Mouse (Mus musculus): ENCODE results near the gene Wnk4.

Wnk4 gene

DNA sequence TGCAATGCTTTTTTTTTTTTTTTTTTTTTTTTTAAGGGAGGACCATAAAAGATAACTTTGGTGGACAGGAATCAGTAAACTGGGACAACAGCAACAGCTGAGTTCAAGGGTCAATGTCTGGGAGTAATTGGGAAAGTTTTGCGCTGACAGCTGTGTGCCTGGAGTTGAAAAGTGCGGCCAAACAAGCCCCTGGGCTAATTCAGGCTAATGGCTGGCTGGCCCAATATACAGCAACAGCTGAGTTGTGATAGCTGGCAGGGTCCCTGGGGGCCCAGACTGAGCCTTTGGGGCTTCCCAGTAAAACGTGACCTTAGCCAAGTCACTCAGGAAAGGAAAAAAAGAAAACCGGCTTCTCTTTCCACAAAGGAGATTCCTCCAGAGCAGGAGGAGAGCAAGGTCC, 15.3 kb upstream of the Wnk4 start:
- DNase-seq (ENCODE audit: low spot score in 2 of 2) = no peak

DNA sequence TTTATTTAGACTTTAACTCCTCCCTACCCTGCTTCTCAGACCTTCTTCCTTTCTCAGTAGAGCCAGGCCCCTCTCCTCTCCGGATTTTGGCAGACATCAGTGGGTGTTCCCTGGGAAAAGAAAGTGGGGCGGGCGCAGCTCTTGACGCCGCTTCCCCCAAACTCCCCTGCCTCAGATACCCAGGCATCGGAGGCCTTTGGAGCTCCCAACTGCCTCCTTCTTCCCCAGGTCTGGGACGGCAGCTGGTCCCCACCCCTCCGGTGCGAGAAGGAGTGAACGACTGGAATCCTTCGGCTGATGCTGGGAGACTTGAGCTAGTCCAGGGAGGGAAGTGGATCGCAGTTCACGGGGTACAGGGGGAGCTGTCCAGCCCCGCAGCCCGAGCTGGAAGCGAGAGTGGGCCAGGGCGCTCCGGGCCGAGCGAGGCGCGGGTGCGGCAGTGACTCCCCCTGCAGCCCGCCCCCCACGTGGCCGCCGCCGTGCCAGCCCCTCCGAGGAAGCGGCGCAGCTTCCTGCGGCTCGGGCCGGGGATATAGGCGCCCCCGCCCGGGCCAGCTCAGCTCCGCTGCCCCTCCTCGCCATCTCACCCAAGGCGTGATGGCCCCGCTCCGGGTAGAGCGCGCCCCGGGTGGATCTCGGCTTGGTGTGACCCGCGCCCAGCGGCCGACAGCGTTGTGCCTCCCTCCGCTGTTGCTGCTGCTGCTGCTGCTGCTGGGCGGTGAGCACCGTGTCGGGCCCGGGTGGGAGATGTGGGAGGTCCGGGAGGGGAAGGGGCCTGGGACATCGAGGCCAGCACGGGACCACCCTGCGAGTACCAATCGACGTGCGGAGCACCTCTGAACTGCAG, 14.3 kb upstream of the Wnk4 start, which contains the start of gene Ramp2:
TSS of gene Ramp2 (plus strand) at position 174 of the 847 bp plus-strand sequence.
- no peak for DNase-seq (ENCODE audit: low spot score in 2 of 2)

- no peak for DNase-seq (ENCODE audit: low spot score in 2 of 2)
These were observed 13.7 kb upstream of the Wnk4 start for GRCm38 (mm10) chr11:101246702-101247012.

GRCm38 (mm10) chr11:101247521-101248030, 12.8 kb upstream of the Wnk4 start:
- no peak for DNase-seq (ENCODE audit: low spot score in 2 of 2)

GRCm38 (mm10) chr11:101248258-101248994, 11.9 kb upstream of the Wnk4 start:
- no peak for DNase-seq (ENCODE audit: low spot score in 2 of 2)

DNA sequence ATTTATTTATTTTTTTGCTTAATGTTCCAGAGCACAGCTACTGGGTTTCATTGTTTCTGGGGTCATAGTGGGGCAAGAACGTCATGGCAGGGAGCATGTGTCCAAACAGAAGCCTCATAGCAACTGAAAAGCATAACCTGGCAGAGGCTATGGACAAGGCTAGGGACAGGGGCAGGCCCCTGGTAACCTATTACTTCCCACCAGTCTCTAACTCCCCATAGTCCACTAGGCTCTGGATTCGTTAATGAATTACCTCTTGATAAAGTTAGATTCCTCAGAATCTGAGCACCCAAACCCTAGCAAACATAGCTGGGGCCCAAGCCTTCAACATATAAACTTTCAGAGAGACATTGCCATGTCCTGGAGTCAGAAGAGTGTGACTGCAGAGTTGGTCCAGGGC, 9.3 kb upstream of the Wnk4 start:
- DNase-seq (ENCODE audit: low spot score in 2 of 2) = no peak

DNA sequence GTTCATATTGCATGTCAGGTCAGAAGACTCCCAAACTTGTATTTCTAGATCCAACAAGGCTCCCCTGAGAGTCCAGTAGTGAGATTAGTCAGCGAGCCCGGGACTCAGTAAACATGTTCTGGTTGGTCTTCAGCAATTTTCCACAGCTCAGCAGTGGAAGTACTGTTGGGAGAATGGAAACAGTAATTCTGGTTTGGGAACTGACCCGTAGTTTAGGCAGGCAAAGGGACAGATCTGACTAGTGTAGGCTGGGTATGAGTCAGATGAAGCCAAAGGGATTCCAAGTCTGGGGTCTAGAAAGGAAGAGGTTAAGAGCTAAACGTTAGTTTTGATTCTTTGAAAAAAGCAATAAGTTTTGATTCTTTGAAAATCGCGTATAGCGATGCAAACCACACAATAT, 7.4 kb upstream of the Wnk4 start:
- no peak for DNase-seq (ENCODE audit: low spot score in 2 of 2)

DNA sequence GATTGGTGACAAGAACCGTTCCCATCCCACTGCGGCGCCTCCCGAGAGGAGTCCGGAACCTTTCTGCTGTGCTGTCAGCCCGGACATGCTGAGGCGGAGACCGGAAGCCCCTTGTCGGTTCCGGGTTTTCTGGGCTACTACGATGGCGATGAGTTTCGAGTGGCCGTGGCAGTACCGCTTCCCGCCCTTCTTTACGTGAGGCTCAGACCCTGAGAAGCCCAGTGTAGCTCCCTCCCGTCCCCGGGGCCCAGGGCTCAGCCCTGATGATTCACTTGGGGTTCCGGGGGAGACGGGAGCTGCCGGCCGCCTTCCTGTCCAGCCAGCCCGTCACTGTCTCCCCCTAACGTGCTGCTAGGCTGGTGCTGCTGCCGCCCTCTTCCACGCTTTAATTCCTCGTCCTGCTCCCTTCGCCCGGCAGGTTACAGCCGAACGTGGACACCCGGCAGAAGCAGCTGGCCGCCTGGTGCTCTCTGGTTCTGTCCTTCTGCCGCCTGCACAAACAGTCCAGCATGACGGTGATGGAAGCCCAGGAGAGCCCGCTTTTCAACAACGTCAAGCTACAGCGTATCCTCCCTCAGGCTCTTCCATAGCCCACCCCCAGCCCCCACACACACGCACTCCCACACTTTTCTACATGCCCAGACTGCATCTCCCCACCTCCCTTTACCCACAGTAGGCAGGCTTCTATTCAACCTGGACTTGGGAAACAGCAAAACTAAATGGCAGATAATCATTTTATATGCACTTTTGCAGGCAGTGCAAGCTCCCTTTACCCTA, 6.6 kb upstream of the Wnk4 start, which contains the start of gene Vps25:
TSS of gene Vps25 (plus strand) at position 95 of the 777 bp plus-strand sequence.
- DNase-seq (ENCODE audit: low spot score in 2 of 2) = peak; percentile 80 to 90

DNA sequence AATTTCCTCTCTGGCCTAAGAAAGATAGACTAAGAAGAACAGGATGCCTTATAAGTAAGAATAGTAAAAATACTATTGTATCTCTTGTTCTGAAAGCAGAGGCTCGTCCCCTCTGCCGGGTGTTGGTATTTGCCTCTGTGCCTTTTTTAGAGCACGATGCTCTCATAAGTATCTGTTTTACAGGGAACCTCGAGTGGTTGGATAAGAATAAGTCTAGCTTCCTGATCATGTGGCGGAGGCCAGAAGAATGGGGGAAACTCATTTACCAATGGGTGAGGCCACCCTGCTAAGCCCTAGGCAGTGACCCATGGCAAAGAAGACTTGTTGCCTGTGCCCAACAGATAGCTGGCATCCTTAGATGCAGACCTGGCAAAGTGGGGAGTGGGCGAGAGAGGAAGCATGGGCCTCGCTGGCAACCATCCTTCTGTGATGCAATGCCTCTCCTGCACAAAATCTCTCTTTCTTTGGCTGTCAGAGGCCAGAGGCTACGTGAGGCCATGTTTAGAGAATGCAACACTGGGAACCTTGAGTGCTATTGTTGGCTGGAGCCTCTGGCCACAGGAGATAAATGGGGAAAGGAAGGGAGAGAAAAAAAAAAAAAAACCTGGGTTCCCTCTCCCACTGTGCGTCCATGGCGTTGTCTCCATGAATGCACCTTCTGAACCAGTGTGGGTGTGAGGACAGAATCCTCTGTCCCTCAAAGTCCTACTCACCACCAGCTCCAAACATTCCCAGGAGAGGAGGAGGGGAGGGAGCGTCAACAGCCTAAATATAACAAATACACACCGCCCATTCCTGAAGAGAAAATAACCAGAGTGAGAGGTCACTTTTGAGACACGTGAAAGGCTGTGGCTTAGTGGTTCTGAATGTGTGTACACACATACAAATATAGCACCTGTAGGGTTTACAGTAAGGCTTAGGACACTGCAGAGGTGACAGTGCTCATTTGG, 4.3 kb upstream of the Wnk4 start:
- DNase-seq (ENCODE audit: low spot score in 2 of 2) = no peak

DNA sequence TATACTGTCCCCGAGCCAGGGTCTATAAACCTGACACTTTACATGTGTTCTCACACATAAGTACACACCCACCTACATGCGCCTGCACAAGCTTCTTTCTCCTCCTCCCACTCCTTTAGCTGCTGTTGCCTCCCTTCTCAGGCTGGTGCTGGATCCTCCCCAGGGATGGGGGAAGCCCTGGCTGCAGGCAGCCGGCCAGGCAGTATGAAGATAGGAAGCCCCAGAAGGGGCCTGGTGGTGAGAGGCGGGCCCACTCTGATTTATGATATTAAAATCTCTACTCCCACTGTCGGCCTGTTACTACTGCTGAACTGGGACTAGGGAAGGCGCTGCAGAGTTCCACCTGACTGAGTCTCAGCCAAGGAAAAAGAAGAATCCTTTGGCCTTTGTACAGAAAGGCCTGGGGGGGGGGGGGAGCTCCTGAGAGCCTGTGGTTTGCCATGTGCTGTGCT, 1.1 kb upstream of the Wnk4 start:
- no peak for DNase-seq (ENCODE audit: low spot score in 2 of 2)

DNA sequence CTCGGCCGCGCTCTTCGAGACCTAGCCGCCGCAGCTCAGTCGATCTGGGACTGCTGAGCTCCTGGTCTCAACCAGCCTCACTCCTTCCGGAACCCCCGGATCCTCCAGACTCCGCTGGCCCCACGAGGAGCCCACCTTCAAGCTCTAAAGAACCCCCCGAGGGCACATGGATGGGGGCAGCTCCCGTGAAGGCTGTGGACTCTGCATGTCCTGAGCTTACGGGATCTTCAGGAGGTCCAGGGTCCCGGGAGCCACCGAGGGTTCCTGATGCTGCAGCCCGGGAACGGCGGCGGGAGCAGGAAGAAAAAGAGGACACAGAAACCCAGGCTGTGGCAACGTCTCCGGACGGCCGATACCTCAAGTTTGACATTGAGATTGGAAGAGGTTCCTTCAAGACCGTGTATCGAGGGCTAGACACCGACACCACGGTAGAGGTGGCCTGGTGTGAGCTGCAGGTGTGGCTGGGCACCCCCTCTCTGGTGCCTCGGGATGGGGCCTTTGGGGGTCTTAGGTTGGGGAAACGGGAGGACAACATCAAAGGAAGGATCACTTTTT, 536 bp downstream of the Wnk4 start:
- no peak for DNase-seq (ENCODE audit: low spot score in 2 of 2)

DNA sequence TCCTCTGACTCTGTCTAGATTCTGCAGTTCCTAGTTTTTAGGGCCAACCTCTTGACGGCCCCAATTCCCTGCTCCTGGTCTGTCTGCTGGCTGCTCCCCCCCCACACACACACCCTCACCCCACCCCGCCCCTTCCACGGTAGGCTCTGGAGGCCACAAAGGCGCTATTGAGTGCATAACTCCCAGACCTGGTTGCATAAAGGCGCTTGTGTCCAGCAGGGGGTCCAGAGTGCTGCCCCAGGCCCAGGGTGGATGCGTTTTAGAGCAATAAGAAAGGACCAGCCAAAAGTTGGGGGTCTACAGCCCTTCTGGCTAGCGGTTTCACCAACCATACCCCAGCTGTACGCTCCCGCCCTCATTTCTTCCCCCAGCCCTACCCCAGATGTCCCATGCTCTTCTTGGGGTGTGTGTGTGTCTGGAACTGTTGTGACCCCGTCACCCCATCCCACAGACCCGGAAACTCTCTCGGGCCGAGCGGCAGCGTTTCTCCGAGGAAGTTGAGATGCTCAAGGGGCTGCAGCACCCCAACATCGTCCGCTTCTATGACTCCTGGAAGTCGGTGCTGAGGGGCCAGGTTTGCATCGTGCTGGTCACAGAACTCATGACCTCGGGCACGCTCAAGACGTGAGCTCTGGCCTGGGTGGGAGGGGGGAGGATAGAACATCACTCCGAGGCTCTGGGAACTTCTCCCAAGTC, 2.1 kb downstream of the Wnk4 start:
- DNase-seq (ENCODE audit: low spot score in 2 of 2) = no peak

GRCm38 (mm10) chr11:101263138-101263988, 3.0 kb downstream of the Wnk4 start:
- DNase-seq (ENCODE audit: low spot score in 2 of 2) = no peak

DNA sequence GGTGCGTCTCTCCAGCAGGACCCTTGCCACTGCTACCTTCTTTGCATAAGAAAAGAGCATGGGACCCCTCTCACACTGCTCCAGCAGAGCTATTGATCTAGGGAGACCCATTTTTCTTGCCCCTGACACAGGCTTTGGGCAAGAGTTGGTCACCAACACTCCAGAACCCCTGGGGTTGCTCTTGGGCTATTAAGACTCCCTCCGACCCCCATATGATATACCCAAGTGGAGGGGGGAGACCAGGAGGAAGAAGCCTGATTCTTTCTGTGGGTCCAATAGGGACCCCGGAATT, 3.6 kb downstream of the Wnk4 start:
- no peak for DNase-seq (ENCODE audit: low spot score in 2 of 2)

DNA sequence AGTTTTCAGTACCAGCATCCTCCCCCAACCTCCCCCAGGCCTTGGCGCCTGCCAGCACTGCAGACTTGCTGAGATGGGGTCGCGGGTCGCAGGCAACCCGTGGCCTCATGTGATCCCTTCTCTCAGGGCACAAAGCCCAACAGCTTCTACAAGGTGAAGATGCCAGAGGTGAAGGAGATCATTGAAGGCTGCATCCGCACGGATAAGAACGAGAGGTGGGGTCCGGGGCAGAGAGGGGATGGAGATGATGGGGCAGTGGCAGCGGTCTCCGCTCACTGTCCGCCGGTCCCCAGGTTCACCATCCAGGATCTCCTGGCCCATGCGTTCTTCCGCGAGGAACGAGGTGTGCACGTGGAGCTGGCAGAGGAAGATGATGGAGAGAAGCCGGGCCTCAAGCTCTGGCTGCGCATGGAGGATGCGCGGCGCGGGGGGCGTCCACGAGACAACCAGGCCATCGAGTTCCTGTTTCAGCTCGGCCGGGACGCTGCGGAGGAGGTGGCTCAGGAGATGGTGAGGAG, 4.6 kb downstream of the Wnk4 start:
- no peak for DNase-seq (ENCODE audit: low spot score in 2 of 2)

DNA sequence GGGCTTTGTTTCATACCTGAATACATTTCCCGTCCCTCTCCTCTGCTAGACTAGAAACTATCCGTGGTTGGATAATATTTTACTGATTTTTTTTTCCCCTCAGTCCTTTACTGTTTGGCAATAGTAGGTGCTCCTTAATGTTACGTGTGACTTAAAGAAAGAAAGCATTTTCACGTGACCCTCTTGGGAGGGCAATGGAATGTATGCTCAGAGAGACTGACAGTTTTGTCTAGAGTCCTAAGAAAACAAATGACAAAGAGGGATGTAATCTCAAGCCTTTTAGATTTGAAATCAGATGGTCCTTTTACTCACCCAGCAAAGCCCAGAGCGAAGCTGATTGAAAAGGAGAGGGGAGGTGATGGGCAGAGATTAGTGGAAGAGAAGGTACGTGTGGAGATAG, 5.5 kb downstream of the Wnk4 start:
- no peak for DNase-seq (ENCODE audit: low spot score in 2 of 2)

DNA sequence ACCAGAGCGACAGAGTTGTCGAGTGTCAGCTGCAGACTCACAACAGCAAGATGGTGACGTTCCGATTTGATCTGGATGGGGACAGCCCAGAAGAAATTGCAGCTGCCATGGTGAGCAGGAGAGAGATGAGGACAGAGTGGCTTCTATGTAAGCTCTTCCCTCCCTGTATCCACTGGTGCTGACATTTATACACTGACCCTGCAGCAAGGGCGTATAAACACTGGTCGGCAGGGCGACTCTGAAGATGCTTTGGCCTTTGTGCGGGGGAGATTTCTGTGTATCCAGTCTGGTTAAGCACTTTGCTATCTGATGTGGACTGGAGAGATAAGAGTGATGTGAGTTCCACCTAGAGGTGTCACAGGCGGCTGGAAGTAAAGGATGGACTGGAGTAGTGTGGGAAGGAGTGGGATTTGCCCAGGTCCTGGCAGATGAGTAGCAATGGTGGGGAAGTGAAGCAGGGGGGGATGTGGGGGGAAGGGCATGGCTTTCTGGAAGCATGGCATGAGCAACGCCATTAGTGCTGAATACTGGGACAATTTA, 9.3 kb downstream of the Wnk4 start:
- no peak for DNase-seq (ENCODE audit: low spot score in 2 of 2)

DNA sequence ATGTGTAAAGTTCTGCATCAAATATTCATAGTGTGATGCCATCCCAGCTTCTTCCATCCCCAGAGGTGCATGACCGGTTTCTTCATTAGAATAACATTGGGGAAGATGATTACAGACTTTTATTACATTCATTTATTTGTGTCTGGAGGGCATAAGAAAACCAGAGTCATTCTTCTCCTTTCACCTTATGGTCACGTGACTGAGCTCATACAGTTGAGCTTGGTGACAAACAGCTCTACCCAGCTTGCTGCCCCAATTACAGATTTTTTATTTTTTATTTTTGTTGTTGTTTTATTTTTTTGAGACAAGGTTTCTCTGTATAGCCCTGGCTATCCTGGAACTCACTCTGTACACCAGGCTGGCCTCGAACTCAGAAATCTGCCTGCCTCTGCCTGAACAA, 12.1 kb downstream of the Wnk4 start:
- no peak for DNase-seq (ENCODE audit: low spot score in 2 of 2)

DNA sequence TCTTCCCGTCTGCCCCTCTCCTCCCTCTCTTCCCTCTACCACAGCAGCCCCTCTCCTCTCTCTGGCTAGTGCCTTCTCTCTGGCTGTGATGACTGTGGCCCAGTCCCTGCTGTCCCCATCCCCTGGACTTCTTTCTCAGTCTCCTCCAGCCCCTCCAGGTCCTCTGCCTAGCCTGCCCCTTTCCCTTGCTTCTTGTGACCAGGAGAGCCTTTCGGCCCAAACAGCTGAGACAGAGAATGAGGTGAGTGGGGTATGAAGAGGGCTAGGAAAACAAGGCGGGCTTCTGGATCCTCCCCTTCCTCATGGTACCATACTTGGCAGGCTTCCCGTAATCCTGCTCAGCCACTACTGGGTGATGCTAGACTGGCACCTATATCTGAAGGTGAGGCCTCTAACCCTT, 14.9 kb downstream of the Wnk4 start:
- no peak for DNase-seq (ENCODE audit: low spot score in 2 of 2)
